Mouse (Mus musculus) mouse embryonic stem cell (cell line): Measurements from ENCODE around the gene Nfya.

Source experiments
- in situ Hi-C, 2 experiments: fragments of 300-500 bp; cut with MboI; formaldehyde crosslinking; loops; 1 replicate in 1 of 2; 3 replicates in 1 of 2; pipeline ENCODE4 v1.14.3; 2019 to 2020; ENCODE audit warnings: low sequenced_read_pairs in 2 of 2, low pct_unique_long_range_greater_than_20kb in 1 of 2, mixed read lengths in 1 of 2; ENCODE audit not compliant: unreplicated experiment in 1 of 2

The Nfya gene

GRCm38 (mm10) chr17:48407154-48407553 lies 2.6 kb downstream of the Nfya start:
- in situ Hi-C loops: no loop called here

- in situ Hi-C loops: no loop called here
Observed at GRCm38 (mm10) chr17:48404706-48405105, 5.0 kb downstream of the Nfya start.

GRCm38 (mm10) chr17:48403848-48404247 lies 5.9 kb downstream of the Nfya start:
- in situ Hi-C loops: no loop called here

- in situ Hi-C loops: no loop called here
Observed at GRCm38 (mm10) chr17:48402751-48403150, 7.0 kb downstream of the Nfya start.

- in situ Hi-C loops: no loop called here
Observed at GRCm38 (mm10) chr17:48401710-48402109, 8.0 kb downstream of the Nfya start.

- in situ Hi-C loops: no loop called here
Observed at GRCm38 (mm10) chr17:48392616-48393015, 17.1 kb downstream of the Nfya start.

- in situ Hi-C loops: no loop called here
Observed at GRCm38 (mm10) chr17:48391446-48391845, 18.3 kb downstream of the Nfya start.

- in situ Hi-C loops: no loop called here
Observed at GRCm38 (mm10) chr17:48389442-48389841, 20.3 kb downstream of the Nfya start.

GRCm38 (mm10) chr17:48388666-48389065 lies 21.0 kb downstream of the Nfya start:
- in situ Hi-C loops: no loop called here

GRCm38 (mm10) chr17:48385786-48386461 lies 23.8 kb downstream of the Nfya start:
- in situ Hi-C loops: no loop called here

- in situ Hi-C loops: no loop called here
Observed at GRCm38 (mm10) chr17:48379050-48379449, 30.7 kb downstream of the Nfya start.

- in situ Hi-C loops: no loop called here
Observed at GRCm38 (mm10) chr17:48376102-48376501, 33.6 kb downstream of the Nfya start.

- in situ Hi-C loops: no loop called here
Observed at GRCm38 (mm10) chr17:48372987-48373386, 36.7 kb downstream of the Nfya start.

- in situ Hi-C loops: no loop called here
Observed at GRCm38 (mm10) chr17:48371621-48372020, 38.1 kb downstream of the Nfya start.

- in situ Hi-C loops: no loop called here
Observed at GRCm38 (mm10) chr17:48366806-48367205, 42.9 kb downstream of the Nfya start.

- in situ Hi-C loops: no loop called here
Observed at GRCm38 (mm10) chr17:48365511-48366155, 44.1 kb downstream of the Nfya start.

- in situ Hi-C loops: no loop called here
Observed at GRCm38 (mm10) chr17:48363421-48363965, 46.2 kb downstream of the Nfya start.

GRCm38 (mm10) chr17:48362966-48363365 lies 46.7 kb downstream of the Nfya start:
- in situ Hi-C loops: no loop called here

- in situ Hi-C loops: no loop called here
Observed at GRCm38 (mm10) chr17:48362346-48362745, 47.4 kb downstream of the Nfya start.

GRCm38 (mm10) chr17:48360462-48360861 lies 49.2 kb downstream of the Nfya start:
- in situ Hi-C loops: no loop called here
